Mouse (Mus musculus): ENCODE data around the gene Slc24a2. TPM values are rescaled to one million over a fixed set of nuclear protein-coding genes. Genes with fewer than 3 reads are reported as not detected.

Gene Slc24a2
- total RNA-seq (2021), result 1 to 10 TPM; 1.3 to 2.8 TPM

DNA sequence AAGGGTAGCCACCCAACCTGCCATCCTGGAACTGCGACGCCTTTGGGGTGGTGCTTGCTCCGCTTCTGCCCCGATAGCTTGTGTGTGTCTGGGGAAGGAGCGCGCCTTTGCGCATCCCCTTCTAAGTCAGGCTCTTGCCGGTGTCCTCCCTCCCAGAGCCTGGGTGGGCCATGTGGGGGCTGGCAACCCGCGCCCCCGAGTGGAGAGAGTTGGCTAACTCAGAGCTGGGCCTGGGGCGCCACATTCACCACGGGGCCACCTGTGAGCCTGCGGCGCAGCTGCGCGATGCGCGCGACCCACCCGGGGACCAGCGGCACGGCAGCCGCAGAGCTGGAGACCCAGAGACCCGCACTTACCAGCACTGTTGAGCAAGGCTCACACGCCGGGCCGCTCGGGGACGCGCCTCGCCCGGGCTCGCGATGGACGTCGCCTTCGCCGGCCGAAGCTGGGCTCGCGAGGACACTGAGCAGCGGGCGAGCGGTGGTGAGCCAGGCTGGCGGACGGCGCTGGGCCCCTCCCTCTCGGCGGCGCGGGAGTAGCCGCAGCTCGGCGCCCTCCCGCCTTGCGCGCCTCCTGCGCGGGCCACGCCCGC, at the start of gene Slc24a2:
Gene Slc24a2 (minus strand): TSS at position 518 of the 592 bp plus-strand sequence.
- DNase-seq, result peak; percentile 41 to 46
- intact Hi-C loops (cut with DNase I), result no loop called here

DNA sequence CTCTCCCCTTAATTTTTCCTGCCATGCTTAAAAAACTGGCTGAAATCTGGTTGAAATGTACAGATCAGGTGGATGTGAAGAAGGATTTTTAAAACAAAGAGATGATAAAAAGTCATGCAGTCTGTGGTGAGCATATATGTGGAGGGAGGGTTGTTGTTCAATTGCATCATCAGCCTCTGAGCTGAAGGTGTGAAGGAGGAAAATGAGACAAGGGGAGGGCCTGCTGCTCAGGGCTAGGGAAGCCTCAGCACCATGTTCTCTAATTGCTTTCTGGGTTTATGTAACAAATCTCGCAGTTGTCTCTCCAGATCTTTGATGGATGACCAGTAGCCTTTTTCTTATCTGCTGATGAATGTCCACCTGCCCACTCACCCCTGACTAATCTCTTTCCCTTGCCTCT, 44.5 kb upstream of the Slc24a2 start:
- intact Hi-C loops (cut with DNase I), result no loop called here
- no peak for DNase-seq

DNA sequence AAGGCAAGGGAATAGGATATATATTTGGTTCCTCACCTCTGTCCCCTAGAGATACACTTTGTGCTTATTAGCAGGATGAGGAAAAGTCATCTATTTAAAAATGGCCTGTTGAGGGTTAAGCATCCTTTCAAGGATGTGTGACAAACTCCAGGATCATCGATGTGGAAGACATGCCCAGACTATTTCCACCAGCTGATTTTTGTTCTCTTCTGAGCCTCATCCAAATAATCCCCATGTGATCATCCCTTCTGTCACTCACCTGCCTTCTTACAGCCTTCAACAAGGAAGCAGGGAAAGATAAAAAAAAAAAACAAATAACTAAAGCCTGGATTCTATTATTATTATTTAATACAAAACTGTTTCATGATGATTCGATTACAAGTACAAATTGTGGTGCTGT, 44.0 kb upstream of the Slc24a2 start:
- intact Hi-C loops (cut with DNase I), result no loop called here
- no peak for DNase-seq

DNA sequence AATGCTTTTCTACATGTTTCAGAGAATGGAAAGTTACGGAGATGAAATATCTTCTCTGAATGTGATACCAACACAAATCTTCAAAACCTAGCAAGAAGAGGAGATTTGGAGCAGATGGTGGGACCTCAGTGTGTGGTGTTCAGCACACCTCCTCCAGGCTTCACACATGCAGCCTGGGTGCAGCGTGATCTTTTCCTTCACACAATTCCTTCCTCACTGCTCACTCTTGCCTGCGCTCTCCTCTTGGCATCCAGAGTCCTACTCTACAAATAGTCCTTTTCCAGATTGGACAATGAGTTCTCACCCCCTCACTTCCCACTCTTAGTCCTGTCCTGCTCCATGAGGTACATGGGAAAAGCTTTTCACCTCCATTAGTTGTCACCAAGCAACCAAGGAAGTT, 43.2 kb upstream of the Slc24a2 start:
- no peak for DNase-seq
- intact Hi-C loops (cut with DNase I), result no loop called here

DNA sequence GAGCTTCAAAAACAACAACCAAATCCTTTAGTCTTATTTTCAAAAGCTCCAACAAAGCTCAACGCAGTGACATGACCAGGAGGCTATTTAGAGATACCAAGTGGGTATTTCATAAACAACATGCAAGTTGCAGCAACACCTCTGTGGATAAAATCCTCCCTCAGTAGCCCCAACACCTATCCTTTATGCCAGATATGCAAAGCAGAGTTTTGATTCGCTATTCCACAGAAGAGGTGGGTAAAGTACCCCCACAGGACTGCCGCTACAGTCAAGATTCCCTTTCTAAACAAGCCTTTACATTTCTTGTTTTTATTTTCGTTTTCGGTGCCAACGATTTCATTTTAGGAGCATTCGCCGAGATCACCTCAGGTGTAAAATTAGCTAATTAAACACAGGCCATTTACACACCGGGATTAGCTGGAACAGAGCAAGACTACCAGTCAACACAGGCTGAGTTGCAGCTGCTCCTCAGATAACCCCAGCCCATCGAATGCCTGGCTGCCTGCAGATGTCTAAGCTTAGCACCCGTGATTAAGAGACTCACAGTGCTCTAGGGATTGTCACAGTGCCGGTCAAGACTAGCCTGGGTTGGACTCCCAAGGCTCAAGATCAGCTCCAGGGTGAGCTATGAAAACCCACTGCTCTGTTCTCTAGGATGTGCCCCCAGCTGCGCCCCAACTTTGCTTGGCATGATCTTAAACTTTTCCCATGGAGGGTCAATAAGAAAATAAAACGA, 885 bp downstream of the Slc24a2 start:
- intact Hi-C loops (cut with DNase I), result no loop called here
- no peak for DNase-seq

DNA sequence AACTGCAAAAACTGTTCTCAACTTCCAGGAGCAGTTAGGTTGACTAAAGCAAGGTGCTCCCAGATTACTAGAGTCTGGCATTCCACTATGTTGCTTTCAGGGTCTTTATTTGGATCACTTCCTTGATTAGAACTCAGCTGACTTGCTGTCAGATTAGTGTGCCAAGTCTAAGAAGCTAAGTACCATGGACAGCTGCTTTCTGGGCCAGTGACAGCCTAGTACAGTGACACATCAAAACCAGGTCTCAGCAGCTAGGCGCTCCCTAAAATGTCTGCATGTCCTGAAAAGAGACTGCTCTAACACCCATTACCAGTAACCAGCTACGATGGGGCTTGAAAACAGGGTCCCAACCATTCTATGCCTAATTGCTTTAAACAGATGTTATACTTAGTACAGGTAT, 8.7 kb downstream of the Slc24a2 start:
- DNase-seq, result peak; percentile 6 to 25
- intact Hi-C loops (cut with DNase I), result no loop called here

DNA sequence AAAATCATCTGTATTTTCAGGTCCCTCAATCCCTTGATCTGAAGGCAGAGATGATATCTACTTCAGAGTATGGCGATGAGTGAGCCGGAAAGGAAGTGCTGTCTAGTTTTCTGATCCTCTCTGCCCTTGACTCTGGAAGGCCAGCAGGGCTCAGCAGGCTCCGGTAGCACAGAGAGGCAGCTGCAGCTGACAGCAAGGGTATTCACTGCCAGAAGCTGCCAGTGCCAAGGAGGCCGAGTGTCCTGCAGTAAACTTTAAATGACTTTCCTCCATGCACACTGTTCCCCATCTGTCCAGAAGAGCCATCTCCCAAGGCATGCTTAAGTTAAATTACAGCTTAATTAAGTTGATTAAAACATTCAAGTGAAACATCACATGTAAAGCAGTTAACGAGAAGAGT, 12.1 kb downstream of the Slc24a2 start:
- no peak for DNase-seq
- intact Hi-C loops (cut with DNase I), result no loop called here

DNA sequence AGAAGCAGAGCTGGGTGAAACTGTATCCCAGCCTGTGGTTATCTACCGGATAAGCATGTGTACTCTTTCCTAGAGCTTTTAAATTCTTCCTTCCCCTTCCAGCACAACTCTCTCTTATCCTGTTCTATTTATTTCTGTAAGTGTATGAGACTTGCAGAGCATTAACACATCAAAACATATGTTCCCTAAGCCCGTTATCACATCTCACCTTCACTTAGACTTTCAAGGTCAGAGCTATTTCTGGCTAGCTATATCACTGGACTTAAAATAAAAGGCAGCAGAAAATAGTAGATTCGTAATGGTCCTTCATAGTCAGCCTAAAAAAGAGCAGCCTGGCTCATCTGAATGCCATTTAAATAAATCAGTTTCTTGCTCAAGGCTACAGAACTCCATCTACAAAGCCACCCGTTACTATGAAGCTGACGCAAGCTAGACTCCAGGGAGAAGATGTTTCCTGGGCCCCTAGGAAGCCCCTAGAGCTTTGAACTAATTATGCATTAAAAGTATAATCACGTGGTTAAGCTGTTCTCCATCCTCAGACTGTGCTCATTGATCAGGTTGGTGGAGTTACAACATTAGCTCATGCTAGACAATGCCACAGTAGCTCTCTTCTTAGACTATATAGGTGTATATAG, 18.8 kb downstream of the Slc24a2 start:
- DNase-seq, result no peak
- intact Hi-C loops (cut with DNase I), result no loop called here

DNA sequence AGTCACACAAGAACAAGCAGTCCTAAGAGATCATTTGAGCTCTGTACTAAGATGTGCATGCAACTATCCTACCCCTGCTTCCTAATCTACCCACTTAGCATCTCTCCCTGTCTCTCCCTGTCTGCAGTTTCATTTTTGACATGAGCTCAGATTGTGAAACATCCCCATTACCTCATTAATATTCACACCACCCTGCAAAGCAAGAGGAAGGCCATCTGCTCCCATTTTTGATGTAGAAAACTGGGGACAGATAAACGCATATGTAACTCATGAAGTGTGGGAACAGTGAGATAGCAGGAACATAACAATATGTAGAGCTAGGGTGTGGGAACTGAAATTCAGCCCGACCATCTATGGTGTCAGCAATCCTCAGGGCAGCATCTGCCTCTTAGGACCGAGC, 19.7 kb downstream of the Slc24a2 start:
- intact Hi-C loops (cut with DNase I), result no loop called here
- no peak for DNase-seq

DNA sequence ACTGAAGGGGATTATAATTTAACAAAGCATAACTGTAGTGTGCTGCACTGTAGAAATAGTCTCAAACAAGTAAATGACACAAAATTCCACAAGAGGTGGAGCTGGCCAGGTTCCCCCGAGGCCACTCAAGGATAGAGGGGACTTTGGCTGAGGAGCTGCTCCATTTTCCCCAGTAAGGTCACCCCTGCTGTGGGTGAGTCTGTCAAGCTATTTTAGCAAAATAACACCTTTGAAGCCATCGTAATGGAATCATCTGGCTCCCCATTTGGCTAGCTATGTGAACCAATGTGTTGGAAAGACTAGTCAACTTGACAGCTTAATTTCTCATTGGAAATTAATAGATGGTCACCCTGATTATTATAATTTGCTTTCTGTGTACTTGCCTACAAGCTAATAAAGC, 28.2 kb downstream of the Slc24a2 start:
- intact Hi-C loops (cut with DNase I), result no loop called here
- DNase-seq, result no peak

DNA sequence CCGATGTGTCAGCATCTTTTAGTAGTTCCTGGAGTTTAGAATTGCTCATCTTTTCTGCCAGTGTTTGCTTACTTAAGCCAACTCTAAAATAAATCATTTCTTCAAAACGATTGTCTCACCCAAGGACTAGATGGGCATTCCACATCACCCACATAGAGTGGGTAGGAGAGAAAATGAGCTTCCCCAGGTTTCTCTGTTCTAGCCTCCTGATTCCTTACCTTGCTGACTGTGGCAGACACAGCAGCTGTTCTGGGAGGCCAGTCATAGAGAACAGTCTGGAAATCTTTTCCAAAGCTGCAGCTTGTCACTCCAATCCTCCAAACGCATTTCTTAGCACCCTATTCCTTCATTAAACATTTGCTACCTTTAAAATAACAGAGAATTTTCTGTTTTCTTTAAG, 29.0 kb downstream of the Slc24a2 start:
- no peak for DNase-seq
- intact Hi-C loops (cut with DNase I), result no loop called here

DNA sequence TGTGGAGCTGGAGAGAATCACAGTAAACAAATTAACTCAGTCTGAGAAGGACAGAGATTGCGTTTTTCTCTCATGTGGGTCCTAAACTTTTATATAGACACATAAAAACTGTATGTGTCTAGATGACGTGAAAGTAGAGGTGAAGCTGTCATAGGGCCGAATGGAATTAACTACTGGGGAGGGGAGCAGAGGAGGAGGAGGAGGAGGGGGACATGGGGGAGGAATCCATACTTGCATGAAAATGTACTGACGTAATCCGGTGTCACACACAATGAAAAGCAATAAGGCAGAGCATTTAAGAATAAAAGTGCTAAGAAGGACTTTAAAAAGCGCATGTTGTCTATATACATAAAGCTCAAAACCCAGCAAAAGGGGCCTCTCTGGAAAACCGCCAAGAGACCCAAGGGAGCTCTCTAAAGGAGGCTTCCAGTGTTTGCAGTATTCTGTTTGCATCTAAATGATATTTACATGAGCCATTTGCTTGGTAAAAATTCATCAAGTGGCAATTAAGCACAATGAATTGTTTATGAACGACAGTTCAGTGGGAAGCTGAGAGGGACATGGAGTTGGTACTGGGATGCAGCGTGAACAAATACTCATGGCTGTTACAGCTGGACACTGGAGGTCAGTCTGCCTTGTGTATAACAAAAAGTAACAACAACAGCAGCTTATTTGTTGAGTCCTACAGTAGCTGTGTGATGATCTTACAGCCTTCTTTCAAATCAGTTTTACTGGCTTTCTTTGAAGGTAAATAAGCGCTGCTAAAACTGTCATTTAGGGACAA, 45.9 kb downstream of the Slc24a2 start:
- intact Hi-C loops (cut with DNase I), result no loop called here

DNA sequence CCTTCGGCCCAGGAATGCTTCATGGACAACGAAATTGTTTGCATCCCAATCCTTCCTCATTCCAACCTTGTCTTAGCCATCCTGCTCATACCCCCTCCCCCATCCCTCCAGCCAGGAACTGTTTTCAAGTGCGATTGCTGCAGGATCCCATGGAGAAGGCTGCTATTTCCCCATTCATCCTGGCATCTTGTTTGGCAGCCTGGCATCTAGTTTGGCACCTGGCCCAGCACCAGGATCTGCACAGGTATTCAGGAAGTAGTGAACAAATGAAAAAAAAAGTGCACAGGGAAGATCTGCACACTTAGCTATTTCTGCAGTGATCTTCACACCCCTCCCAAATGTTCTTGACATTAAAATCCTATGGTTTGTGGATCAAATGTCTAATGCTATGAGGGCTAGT, 53.2 kb downstream of the Slc24a2 start:
- intact Hi-C loops (cut with DNase I), result no loop called here
- no peak for DNase-seq

More for the DNA sequence above, 45.9 kb downstream of the Slc24a2 start:
- no peak for DNase-seq

DNA sequence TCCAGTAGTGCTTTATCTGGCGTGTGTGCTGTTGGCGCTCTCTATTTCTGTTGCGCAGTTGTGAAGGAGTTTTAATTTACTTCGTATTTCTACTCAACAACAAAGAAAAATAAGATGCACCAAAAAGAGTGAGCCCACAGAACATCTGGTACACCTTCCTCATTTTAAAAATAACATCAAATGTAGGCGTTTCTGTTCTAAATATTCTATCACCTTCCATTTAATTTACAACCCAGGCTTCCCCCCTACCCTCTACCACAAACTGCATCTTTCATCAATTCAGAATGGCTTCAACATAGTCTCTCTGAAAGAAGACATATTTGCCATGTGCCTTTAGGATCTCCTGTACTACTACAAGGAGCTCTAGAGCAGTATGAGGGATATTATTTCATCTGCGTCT, 66.3 kb downstream of the Slc24a2 start:
- no peak for DNase-seq
- intact Hi-C loops (cut with DNase I), result no loop called here

DNA sequence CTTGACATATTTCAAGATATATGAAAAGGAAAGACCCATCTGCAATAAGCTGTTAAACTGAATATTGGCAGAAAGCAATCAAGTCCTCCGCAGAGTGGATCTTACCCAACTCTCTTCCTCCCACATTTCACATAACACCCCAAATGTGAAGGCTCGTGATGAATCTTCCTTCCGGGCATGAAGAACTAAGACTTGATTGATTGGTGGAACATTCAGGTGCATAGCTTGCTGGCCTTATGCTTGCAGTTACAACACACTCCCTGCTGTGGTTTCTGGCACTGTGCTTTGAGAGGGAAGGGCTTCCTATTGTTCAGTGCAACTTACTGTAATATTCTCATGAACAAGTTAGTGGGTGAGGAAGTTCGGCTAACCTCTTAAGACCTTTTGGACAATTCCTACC, 72.2 kb downstream of the Slc24a2 start:
- no peak for DNase-seq
- intact Hi-C loops (cut with DNase I), result no loop called here

DNA sequence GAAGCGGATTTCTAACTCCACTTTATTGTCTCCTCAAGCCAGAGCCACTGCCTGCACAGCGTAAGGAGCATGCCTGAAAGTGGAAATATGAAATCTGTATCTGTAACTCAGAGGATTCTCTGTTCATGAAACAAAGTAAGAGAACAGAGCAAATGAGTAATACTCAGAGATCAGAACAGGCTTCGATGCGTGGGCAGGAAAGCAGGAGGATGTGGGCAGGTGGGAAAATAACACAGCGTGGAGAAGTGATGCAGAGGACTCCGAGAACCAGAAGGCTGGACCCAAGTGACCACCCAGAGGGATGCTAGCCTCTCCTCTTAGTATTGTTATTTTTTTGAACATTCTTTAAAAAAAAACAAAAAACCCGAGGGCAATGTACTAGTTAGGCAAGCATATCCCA, 78.3 kb downstream of the Slc24a2 start:
- intact Hi-C loops (cut with DNase I), result no loop called here
- no peak for DNase-seq

DNA sequence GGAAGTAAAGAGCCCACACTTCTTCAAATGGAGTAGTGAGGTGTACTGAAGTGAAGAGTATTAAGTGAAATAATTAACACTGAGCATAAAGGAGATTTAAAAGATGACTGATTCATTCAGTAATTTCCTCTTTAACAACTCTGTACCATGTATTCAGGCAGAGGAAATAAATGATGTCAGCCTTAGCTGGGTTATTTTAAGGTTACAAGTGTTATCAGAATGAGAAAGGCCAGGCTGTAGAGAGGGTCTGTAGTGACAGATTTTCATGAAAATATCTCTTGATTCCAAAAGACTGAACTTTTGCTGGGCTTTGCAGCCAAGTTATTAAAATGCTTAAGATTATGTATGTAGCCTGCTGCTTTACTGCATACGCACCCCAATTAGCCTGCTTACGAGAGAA, 80.7 kb downstream of the Slc24a2 start:
- no peak for DNase-seq

DNA sequence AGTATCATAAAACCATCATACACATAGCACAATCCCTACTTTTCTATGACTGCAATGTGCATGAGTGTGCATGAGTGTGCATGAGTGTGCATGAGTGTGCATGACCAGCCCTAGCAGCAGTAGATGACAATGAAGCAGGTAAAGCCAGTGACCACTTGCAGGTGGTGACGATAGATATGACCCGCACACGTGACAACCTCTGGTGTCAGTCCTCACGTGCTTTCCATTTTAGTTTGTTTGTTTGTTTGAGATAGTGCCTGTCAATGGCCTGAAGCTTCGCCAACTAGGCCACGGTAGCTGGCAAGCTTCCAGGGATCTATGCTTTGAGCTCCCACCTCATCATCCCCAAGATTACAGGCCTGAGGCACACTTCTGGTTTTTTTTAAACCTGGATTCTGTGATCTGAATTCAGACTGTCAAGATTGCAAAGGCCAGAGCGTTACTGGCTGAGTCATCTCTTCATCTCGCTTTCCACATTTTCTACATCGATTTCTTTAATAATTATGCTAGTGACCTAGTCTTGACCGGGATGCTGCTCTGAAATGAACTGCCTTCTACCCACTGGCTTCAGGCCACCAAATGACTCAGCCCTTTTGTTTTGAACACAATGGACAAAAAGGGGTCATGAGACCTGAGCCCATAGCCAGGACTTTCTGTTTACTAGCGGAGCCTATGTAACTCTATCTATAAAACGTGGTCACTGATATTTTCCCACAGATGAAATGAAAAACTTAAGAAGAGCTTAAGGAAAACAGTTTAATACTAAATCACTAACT, 88.5 kb downstream of the Slc24a2 start:
- peak; percentile 9 to 18 for DNase-seq
- intact Hi-C loops (cut with DNase I), result no loop called here

More for the DNA sequence above, 80.7 kb downstream of the Slc24a2 start:
- intact Hi-C loops (cut with DNase I), result no loop called here

DNA sequence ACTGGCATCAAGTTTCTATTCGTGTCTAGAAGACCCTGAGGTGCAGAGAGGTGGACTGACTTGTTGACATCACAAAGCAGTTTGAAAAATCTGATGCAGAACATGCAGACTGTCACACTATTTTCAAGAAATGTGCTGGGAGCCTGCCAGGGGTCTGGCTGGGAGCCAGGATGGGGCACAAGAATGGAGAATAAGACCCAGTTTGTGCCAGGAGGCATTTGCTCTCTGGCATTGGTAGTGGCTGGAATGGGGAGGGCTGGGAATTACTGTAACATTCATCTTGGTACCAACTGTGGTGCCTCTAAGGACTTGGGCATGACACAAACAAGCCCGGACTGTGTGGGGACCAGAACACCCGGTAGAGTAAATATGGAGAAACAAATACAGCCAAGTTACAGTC, 89.4 kb downstream of the Slc24a2 start:
- DNase-seq, result no peak
- intact Hi-C loops (cut with DNase I), result no loop called here

DNA sequence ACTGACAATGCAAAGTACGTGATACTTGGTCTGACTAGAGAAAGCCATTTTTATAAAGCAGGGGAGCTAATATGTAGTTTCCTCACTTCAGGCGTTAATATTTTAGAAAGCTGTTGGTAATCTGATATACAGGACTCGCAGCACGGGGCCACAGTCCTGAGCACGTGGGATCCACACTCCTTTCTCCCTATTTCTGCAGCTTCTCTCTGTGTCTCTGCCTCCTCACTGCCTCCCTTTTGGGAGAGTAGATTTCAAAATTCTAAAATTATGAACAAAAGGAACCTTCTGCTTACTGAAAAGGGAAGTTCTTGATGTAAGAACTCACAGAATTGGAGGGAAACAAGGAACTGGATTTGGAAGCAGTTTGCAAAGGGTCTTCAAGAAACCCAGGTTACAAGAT, 97.8 kb downstream of the Slc24a2 start:
- intact Hi-C loops (cut with DNase I), result no loop called here
- DNase-seq, result no peak

DNA sequence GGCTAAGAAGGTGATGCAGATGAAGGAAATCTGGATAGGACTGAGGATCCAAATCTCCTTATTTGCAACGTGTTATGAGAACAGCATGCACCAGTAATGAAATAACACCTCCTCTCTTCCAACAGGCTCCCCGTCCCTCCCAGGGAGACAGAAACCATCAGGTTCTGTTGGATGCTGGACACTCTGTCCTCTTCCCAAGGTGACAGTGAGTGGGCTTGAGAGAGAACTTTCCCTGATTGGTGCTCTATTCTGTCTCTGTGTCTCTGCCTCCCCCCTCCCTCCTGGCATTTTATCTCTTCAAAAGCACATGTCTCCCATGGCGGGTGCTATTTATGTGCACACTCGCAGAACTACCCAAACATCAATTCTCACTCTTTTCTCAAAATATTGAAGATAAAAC, 103.5 kb downstream of the Slc24a2 start:
- DNase-seq, result no peak
- intact Hi-C loops (cut with DNase I), result no loop called here

Data from heart, postnatal 36 days (tissue).